Mouse (Mus musculus): Measurements from ENCODE around the gene Tex46. TPM values are rescaled to one million over a fixed set of nuclear protein-coding genes. Genes with fewer than 3 reads are reported as not detected.
A peak's percentile ranks its signal among the peaks of the same experiment; 100 is the strongest.

Gene Tex46
- total RNA-seq, 2 experiments from 2014 or later = not detected

DNA sequence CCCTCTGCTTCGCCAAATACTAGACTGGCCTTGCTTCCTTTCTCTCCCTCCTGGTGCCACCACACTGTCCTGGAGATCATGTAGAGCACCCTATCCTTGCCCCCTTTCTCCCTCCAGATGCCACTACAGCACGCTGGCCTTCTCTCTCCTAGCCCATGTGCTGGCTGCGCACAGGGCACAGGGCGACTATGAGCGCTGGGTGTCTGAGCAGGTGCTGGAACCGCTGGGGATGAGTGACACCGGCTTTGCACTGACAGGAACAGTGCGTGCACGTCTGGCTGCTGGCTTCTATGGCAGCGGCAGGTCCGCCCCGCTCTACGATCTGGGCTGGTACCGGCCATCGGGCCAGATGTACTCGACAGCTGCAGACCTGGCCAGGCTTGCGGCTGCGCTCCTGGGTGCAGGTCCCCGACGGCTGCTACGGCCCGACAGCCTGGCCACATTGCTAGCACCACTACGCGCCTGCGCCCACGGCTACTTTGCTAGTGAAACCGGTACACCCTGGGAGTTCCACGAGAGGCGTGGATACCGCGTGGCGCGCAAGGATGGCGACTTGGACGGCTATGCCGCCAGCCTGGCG is 26.8 kb downstream of the Tex46 start:
- no peak for TF ChIP-seq CTCF (IDR thresholded peaks at IDR 0.05)
- H3K4me3 ChIP-seq = peak overlapping the region; percentile 60
- intact Hi-C loops (cut with DNase I) = no loop called here

GRCm38 (mm10) chr4:136637563-136638229 is 27.5 kb downstream of the Tex46 start:
- DNase-seq = no peak
- H3K27ac ChIP-seq = no peak overlapping the region
- no peak for TF ChIP-seq CTCF (IDR thresholded peaks at IDR 0.05)
- peak overlapping the region; percentile 60 for H3K4me3 ChIP-seq
- intact Hi-C loops (cut with DNase I) = no loop called here

More for the DNA sequence above, 26.8 kb downstream of the Tex46 start:
- DNase-seq = no peak
- H3K27ac ChIP-seq = no peak overlapping the region

DNA sequence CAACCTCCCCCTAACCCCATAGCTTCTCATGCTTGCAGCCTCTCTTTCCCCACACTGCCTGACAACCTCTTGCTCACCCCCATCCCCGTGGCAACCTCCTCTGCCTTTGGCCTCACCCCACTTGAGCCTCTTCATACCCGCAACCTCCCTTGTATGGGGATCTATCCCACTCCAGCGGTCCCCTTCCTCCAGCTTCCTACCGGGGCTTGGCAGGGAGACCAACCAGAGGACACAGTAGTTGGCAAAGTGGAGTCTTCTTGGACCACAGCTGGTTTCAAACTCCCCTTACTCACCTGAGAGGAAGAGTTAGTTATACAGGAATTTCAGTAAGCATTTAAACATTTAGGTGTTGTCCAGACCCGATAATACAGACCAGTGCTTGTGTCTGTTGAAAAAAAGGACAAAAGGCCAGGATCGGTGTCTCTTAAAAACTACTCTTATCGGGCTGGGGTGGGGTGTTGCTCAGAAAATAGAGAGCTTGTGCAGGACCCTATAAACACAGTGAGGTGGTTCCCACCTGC is 28.1 kb downstream of the Tex46 start:
- Histone ChIP-seq H3K27ac (no peak overlapping the region), H3K4me3 (no peak overlapping the region)
- no peak for TF ChIP-seq CTCF (IDR thresholded peaks at IDR 0.05)
- intact Hi-C loops (cut with DNase I) = no loop called here
- DNase-seq = no peak

DNA sequence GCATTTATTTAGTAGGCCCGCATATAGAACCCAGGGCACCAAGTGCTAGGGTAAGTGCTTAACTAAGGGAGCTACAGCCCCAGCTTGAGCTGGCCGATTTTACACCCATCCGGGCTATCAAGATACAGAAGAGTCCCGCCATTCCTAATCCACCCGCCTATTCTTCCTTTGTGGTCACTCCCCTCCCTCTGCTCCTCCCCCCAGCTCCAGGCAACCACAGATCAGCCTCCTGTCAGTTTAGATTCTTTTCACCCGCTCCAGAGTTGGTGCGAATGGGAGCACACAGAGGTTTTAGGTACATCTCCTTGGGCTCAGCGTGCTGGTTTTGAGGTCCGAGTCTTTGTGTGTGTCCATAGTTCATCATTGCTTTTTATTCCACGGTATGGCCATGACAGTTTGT is 28.7 kb downstream of the Tex46 start:
- no peak for DNase-seq
- no peak overlapping the region for H3K27ac ChIP-seq
- H3K4me3 ChIP-seq = no peak overlapping the region
- intact Hi-C loops (cut with DNase I) = no loop called here
- no peak for TF ChIP-seq CTCF (IDR thresholded peaks at IDR 0.05)

- H3K4me3 ChIP-seq = no peak overlapping the region
- no peak overlapping the region for H3K27ac ChIP-seq
- peak; percentile 91 for TF ChIP-seq CTCF (IDR thresholded peaks at IDR 0.05)
- intact Hi-C loops (cut with DNase I) = no loop called here
- peak; percentile 73 for DNase-seq
Observed at GRCm38 (mm10) chr4:136648922-136649479, 38.8 kb downstream of the Tex46 start.

GRCm38 (mm10) chr4:136649480-136650196 is 39.4 kb downstream of the Tex46 start:
- no peak for TF ChIP-seq CTCF (IDR thresholded peaks at IDR 0.05)
- Histone ChIP-seq H3K4me3 (no peak overlapping the region), H3K27ac (no peak overlapping the region)
- intact Hi-C loops (cut with DNase I) = no loop called here
- DNase-seq = no peak

- no peak overlapping the region for H3K4me3 ChIP-seq
- TF ChIP-seq CTCF (IDR thresholded peaks at IDR 0.05) = no peak
- no peak overlapping the region for H3K27ac ChIP-seq
- no peak for DNase-seq
- intact Hi-C loops (cut with DNase I) = no loop called here
Observed at GRCm38 (mm10) chr4:136650261-136650660, 40.0 kb downstream of the Tex46 start.

DNA sequence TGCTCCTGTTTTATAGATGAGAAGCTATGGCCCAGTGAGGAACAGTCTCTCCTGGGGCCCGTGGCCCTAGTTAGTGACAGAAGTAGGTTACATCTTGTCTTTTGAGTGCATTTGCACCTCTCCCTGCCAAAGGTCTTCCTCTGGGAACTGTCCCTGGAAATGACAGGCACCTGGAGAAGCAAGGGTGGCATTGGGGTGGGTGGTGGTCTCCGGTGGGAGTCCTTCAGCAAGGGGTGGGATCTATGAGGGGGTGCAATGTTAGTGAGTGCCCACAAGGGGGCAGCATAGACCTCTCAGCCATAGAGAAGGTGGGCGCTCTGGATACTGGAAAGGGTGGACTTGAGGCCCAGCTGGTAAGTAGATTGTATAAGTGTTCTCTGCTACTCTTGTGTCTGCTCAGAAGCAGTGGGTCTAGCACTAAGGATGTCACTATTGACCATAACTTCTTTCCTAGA is 41.1 kb downstream of the Tex46 start:
- DNase-seq = no peak
- Histone ChIP-seq H3K27ac (no peak overlapping the region), H3K4me3 (no peak overlapping the region)
- TF ChIP-seq CTCF (IDR thresholded peaks at IDR 0.05) = peak; percentile 94; the same call in 1 of the 2 replicates
- intact Hi-C loops (cut with DNase I) = no loop called here

DNA sequence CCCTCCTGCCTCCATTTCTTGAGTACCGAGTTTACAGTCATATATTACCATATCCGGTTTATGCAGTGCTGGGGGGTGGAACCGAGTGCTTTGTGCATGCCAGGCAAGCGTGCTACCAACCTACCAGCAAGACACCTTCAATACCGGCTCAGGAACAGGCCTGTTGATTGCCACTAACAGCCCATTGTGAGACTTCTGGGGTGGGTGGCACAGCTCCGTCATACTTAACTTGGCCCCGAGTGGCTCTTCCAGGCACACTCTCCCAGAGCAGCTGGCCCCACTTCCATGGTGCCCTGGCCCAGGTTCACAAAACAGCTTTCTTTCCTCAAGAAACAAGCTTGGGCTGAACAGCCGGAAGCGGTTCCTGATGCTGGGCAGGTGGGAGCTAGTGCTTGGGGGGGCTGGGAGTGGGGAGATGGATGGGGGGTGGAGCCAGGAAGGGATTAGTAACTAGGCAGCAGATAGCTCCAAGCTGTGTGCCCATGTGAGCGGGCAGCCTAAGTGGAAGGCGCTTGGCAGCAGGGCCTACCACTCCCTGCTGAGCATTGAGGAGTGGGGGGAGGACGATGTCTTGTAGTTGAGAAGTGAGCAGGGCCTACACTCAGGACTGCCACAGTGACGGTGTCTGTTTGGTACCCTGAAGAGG is 41.8 kb downstream of the Tex46 start:
- TF ChIP-seq CTCF (IDR thresholded peaks at IDR 0.05) = no peak
- Histone ChIP-seq H3K27ac (no peak overlapping the region), H3K4me3 (no peak overlapping the region)
- intact Hi-C loops (cut with DNase I) = no loop called here
- DNase-seq = no peak

- TF ChIP-seq CTCF (IDR thresholded peaks at IDR 0.05) = no peak
- H3K4me3 ChIP-seq = no peak overlapping the region
- intact Hi-C loops (cut with DNase I) = no loop called here
- H3K27ac ChIP-seq = no peak overlapping the region
- no peak for DNase-seq
Observed at GRCm38 (mm10) chr4:136652528-136652910, 42.3 kb downstream of the Tex46 start.

DNA sequence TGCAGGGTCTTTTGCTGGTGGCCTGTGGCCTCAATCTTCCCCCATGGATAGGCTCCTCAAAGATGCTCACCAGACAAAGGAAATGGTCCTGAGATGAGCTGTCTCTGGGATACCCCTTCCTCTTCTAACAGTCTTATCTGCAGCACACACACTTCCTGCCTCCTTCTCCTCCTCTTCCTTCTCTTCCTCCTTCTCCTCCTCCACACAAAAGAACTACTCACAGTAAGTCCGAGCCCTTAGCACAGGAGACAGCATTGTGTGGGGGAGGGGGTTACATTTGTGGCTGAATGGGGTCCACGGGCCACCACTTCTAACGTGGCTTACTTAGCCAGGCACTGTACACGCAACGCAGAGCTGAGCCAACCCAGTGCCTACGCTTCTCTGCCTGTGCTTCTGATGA is 42.8 kb downstream of the Tex46 start:
- no peak for DNase-seq
- Histone ChIP-seq H3K4me3 (no peak overlapping the region), H3K27ac (no peak overlapping the region)
- intact Hi-C loops (cut with DNase I) = no loop called here
- TF ChIP-seq CTCF (IDR thresholded peaks at IDR 0.05) = no peak

GRCm38 (mm10) chr4:136653692-136654234 is 43.5 kb downstream of the Tex46 start:
- intact Hi-C loops (cut with DNase I) = no loop called here
- no peak for DNase-seq
- no peak overlapping the region for H3K27ac ChIP-seq
- H3K4me3 ChIP-seq = no peak overlapping the region
- TF ChIP-seq CTCF (IDR thresholded peaks at IDR 0.05) = no peak
